Mouse (Mus musculus) liver, embryonic 14.5 days (tissue): ENCODE data around the gene Kidins220.

Experiments used
- CTCF ChIP-seq: IDR thresholded peaks from 2 replicates; pipeline ENCODE4 v1.5.1; 2016; ENCODE audit warnings: antibody characterized with exemption, low read depth, control low read depth
- EP300 ChIP-seq: IDR thresholded peaks from 2 replicates; pipeline ENCODE4 v1.6.1; 2016; ENCODE audit warnings: antibody characterized with exemption, low read depth

GRCm38 (mm10) chr12:24972371-24973350 lies 2.1 kb upstream of the Kidins220 start:
- TF ChIP-seq CTCF (no peak), EP300 (no peak)
